Comparison of ENCODE assay signal across 33 mouse cellular contexts in the genomic region with DNA sequence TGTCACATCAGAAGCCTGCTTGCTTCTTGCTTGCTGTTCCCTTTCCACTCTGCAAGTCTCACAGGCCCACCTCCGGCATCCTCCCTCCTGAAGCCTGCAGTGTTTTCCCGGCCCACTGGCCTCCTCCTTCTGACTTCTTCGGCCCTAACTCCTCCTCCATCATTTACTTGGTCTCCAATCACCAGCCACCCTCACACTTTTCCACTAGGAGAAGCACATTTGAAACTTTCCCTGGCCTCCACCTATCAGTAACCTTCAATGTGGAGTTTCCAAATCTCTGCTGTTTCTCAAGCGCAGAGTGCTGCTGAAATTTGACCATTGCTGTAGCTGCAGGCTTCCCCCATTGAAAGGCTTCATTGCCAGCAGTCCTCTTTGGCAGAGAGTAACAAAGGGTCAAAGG. TPM values are rescaled to one million over a fixed set of nuclear protein-coding genes. Genes with fewer than 3 reads are reported as not detected.
DNase-seq lines count a peak whose midpoint lies in the region; ATAC-seq and TF ChIP-seq lines count a peak whose summit lies in the region.
"Had no signal": no experiment of that assay in that cellular context is flagged by ENCODE, and none has a peak within 500 bp of the region (broad histone marks: within the 10 kb centered on the region; RNA-seq: fewer than 3 reads in every experiment).

No protein-coding gene starts in this region.

- H3K9ac ChIP-seq in lung, embryonic 14.5 days = no peak overlapping the region
- H3K9ac ChIP-seq: embryonic facial prominence, embryonic 12.5 days; intestine, embryonic 15.5 days; limb, embryonic 13.5 days; liver, embryonic 14.5 days; lung, embryonic 15.5 days; midbrain, embryonic 13.5 days; neural tube, embryonic 13.5 days had no signal

- no peaks in the 10 kb centered on the region for H3K4me1 ChIP-seq in lung, embryonic 14.5 days (ENCODE audit: insufficient read depth)
- H3K4me1 ChIP-seq: embryonic facial prominence, embryonic 12.5 days; intestine, embryonic 15.5 days; lung, embryonic 15.5 days; midbrain, embryonic 13.5 days; neural tube, embryonic 13.5 days had no signal

- no peak overlapping the region for H3K4me2 ChIP-seq in lung, embryonic 14.5 days
- H3K4me2 ChIP-seq: embryonic facial prominence, embryonic 12.5 days; intestine, embryonic 15.5 days; limb, embryonic 13.5 days; lung, embryonic 15.5 days; midbrain, embryonic 13.5 days; neural tube, embryonic 13.5 days had no signal

- intact Hi-C loops in gastrocnemius, postnatal 14 days (cut with DNase I; ENCODE audit: low total_unique reads) = no loop called here

- H3K27ac ChIP-seq in lung, embryonic 14.5 days (ENCODE audit: low read depth) = no peak overlapping the region
- H3K27ac ChIP-seq: embryonic facial prominence, embryonic 12.5 days; hindbrain, embryonic 10.5 days; intestine, embryonic 15.5 days; kidney, postnatal 0 days; limb, embryonic 13.5 days; liver, embryonic 14.5 days; lung, embryonic 15.5 days; macrophage; midbrain, embryonic 13.5 days; neural tube, embryonic 13.5 days had no signal

- ATAC-seq in lung, embryonic 14.5 days (ENCODE audit: insufficient read depth) = no peak
- ATAC-seq: activated CD4-positive, CD25-positive, alpha-beta regulatory T cell, adult 4 months; forebrain, embryonic 14.5 days; hindbrain, embryonic 16.5 days; intestine, embryonic 15.5 days; midbrain, embryonic 13.5 days had no signal

- H3K36me3 ChIP-seq in lung, embryonic 14.5 days (ENCODE audit: insufficient read depth) = no peaks in the 10 kb centered on the region
- H3K36me3 ChIP-seq: embryonic facial prominence, embryonic 12.5 days; hindbrain, embryonic 10.5 days; intestine, embryonic 15.5 days; limb, embryonic 13.5 days; lung, embryonic 15.5 days; midbrain, embryonic 13.5 days; neural tube, embryonic 13.5 days had no signal

- H3K9me3 ChIP-seq in lung, embryonic 14.5 days (ENCODE audit: low read depth, low read length) = no peaks in the 10 kb centered on the region
- H3K9me3 ChIP-seq: embryonic facial prominence, embryonic 12.5 days; hindbrain, embryonic 10.5 days; intestine, embryonic 15.5 days; limb, embryonic 13.5 days; lung, embryonic 15.5 days; midbrain, embryonic 13.5 days; neural tube, embryonic 13.5 days had no signal

- peak; percentile 28 for DNase-seq in gastrocnemius, postnatal 14 days
- no peak for DNase-seq in gastrocnemius, postnatal 10 days
- DNase-seq in lung, embryonic 14.5 days = peak; percentile 9
- DNase-seq in lung, postnatal 25 days (ENCODE audit: low spot score) = no peak
- DNase-seq in adrenal gland, postnatal 36 days = peak; percentile 4 to 21
- no peak for DNase-seq in thymus, postnatal 25 days
- DNase-seq: B cell, adult 2 months; cerebellum, adult 11-12 months; cerebellum, adult 9-11 months; embryo, embryonic 11 days; heart, postnatal 14 days; kidney, adult 2 months; kidney, postnatal 4 days had no signal

- no peak overlapping the region for H3K4me3 ChIP-seq in lung, embryonic 14.5 days (ENCODE audit: low read depth, low read length)
- H3K4me3 ChIP-seq: embryonic facial prominence, embryonic 12.5 days; hindbrain, embryonic 10.5 days; intestine, embryonic 15.5 days; limb, embryonic 13.5 days; lung, embryonic 15.5 days; midbrain, embryonic 13.5 days; neural tube, embryonic 13.5 days had no signal

- no peaks in the 10 kb centered on the region for H3K27me3 ChIP-seq in lung, embryonic 14.5 days (ENCODE audit: insufficient read depth, low read length)
- H3K27me3 ChIP-seq: embryonic facial prominence, embryonic 12.5 days; intestine, embryonic 15.5 days; limb, embryonic 13.5 days; lung, embryonic 15.5 days; midbrain, embryonic 13.5 days; neural tube, embryonic 13.5 days had no signal

- 32% methylated on average over 4 of the region's 4 CpGs for WGBS in lung, embryonic 14.5 days

- no peak for TF ChIP-seq CTCF in lung, embryonic 14.5 days (IDR thresholded peaks at IDR 0.05; ENCODE audit: low read depth)

RNA-seq across cellular contexts. Expression of a gene that starts 28.8 kb away (rescaled TPM):
- total RNA-seq in gastrocnemius, postnatal 14 days (2021) = 1,000 to 10,000 TPM; 1,817 to 1,833 TPM
- 1,000 to 10,000 TPM; 1,145 to 1,256 TPM for total RNA-seq in gastrocnemius, postnatal 10 days (2021)
- not detected in 2 replicates for polyA plus RNA-seq in lung, embryonic 14.5 days (2014; fragmentation: Nextera tagmentation; extraction: Ambion mirVana)
- under 1 TPM in 1 of 2 experiments, not detected in 1; 0.20 TPM for total RNA-seq in adrenal gland, postnatal 36 days (2021)
- total RNA-seq: ES-E14; heart, postnatal 14 days; megakaryocyte-erythroid progenitor cell, adult 5-6 weeks had no signal
- polyA plus RNA-seq: activated CD4-positive, CD25-positive, alpha-beta regulatory T cell, adult 4 months; heart, embryonic 14.5 days; hindbrain, embryonic 10.5 days; intestine, embryonic 15.5 days; kidney, postnatal 0 days; liver, embryonic 14.5 days; lung, embryonic 15.5 days; macrophage; midbrain, embryonic 13.5 days; neural tube, embryonic 13.5 days; small intestine, adult 2 months; stomach, embryonic 14.5 days; testis, adult 2 months; thymus, postnatal 0 days had no signal

RNA-seq across cellular contexts. Expression of a gene that starts 57.8 kb away (rescaled TPM):
- total RNA-seq in gastrocnemius, postnatal 14 days (2021) = 1,000 to 10,000 TPM; 3,624 to 4,119 TPM
- total RNA-seq in gastrocnemius, postnatal 10 days (2021) = 1,000 to 10,000 TPM; 4,609 to 4,620 TPM
- not detected in 2 replicates for polyA plus RNA-seq in lung, embryonic 14.5 days (2014; fragmentation: Nextera tagmentation; extraction: Ambion mirVana)
- total RNA-seq in adrenal gland, postnatal 36 days (2021) = under 1 TPM; 0.10 to 0.20 TPM
- total RNA-seq: heart, postnatal 14 days; megakaryocyte-erythroid progenitor cell, adult 5-6 weeks had no signal
- polyA plus RNA-seq: activated CD4-positive, CD25-positive, alpha-beta regulatory T cell, adult 4 months; hindbrain, embryonic 10.5 days; intestine, embryonic 15.5 days; kidney, postnatal 0 days; macrophage; midbrain, embryonic 13.5 days; small intestine, adult 2 months had no signal

Comparison
In these comparisons a context has a peak if more than half of its experiments do, and no peak if none do; other contexts are left out.
1. DNase-seq: peak in gastrocnemius, postnatal 14 days (single experiment), lung, embryonic 14.5 days (single experiment) and adrenal gland, postnatal 36 days (2 of 2); none in gastrocnemius, postnatal 10 days (single experiment), lung, postnatal 25 days (single experiment) and thymus, postnatal 25 days (single experiment).
2. RNA of a gene that starts 28.8 kb away (total RNA-seq): 1,817 to 1,833 TPM in gastrocnemius, postnatal 14 days and 1,145 to 1,256 TPM in gastrocnemius, postnatal 10 days; 0.20 TPM in adrenal gland, postnatal 36 days; every median in the first group is over 100 times any median in the second.
3. RNA of a gene that starts 57.8 kb away (total RNA-seq): 4,609 to 4,620 TPM in gastrocnemius, postnatal 10 days and 3,624 to 4,119 TPM in gastrocnemius, postnatal 14 days; 0.10 to 0.20 TPM in adrenal gland, postnatal 36 days; every median in the first group is over 1,000 times any median in the second.